In the genomic region with DNA sequence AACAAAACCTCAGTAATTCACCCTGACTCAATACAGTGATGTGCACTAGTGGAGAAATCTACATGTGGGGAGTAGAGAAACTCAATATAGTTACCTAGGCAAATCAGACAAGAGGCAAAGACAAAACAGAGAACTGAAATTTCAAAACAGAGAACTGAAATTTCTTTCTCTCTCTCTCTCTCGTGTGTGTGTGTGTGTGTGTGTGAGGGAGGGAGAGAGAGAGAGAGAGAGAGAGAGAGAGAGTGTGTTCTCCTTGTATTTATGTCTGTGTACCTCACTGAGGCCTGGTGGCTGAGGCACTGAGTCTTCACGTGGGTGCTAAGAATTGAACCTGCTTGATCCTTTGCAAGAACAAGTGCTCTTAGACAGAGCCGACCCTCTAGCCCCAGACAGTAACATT, we compare ENCODE assay signal across 26 mouse cellular contexts. TPM values are rescaled to one million over a fixed set of nuclear protein-coding genes. Genes with fewer than 3 reads are reported as not detected.
"Had no signal": no experiment of that assay in that cellular context is flagged by ENCODE, and none has a peak within 500 bp of the region (broad histone marks: within the 10 kb centered on the region; RNA-seq: fewer than 3 reads in every experiment).

No protein-coding gene starts in this region.

- DNase-seq: kidney, adult 11 months; kidney, adult 8-10 months; kidney, postnatal 14 days; kidney, postnatal 4 days; liver; lung, adult 18-20 months; lung, postnatal 10 days; lung, postnatal 36 days; right cerebral cortex, adult 18-20 months; right cerebral cortex, postnatal 14 days; right cerebral cortex, postnatal 4 days; thymus, adult 18-20 months; thymus, postnatal 36 days had no signal

- H3K27me3 ChIP-seq: limb, embryonic 13.5 days; liver, embryonic 12.5 days; liver, embryonic 15.5 days; lung, embryonic 15.5 days; midbrain, embryonic 12.5 days; midbrain, embryonic 15.5 days had no signal

- H3K27ac ChIP-seq: limb, embryonic 10.5 days; limb, embryonic 13.5 days; liver, embryonic 12.5 days; liver, embryonic 15.5 days; lung, embryonic 15.5 days; midbrain, embryonic 12.5 days; midbrain, embryonic 15.5 days had no signal

- H3K4me3 ChIP-seq: limb, embryonic 10.5 days; limb, embryonic 13.5 days; liver, embryonic 12.5 days; liver, embryonic 15.5 days; lung, embryonic 15.5 days; midbrain, embryonic 12.5 days; midbrain, embryonic 15.5 days had no signal

- ATAC-seq: liver, embryonic 12.5 days; midbrain, embryonic 15.5 days had no signal

RNA-seq across cellular contexts. Expression of a gene that starts 18.0 kb away (rescaled TPM):
- total RNA-seq: layer of hippocampus, adult 18-20 months; layer of hippocampus, postnatal 14 days; left cerebral cortex, adult 18-20 months; left cerebral cortex, postnatal 25 days had no signal
- polyA plus RNA-seq: neural tube, embryonic 11.5 days had no signal

RNA-seq across cellular contexts. Expression of a gene that starts 30.1 kb away (rescaled TPM):
- polyA plus RNA-seq: testis, adult 2 months had no signal
